Mouse (Mus musculus) kidney, postnatal 14 days (tissue): ENCODE results near the gene Zkscan4.

Experiments
- DNase-seq: peaks from one replicate; pipeline ENCODE4 v3.0.0; 2022; ENCODE audit warnings: mixed read lengths

The Zkscan4 gene

GRCm38 (mm10) chr13:21530136-21530535 is 51.4 kb downstream of the Zkscan4 start:
- no peak for DNase-seq

GRCm38 (mm10) chr13:21530781-21531201 is 52.1 kb downstream of the Zkscan4 start, which contains the start of gene Zkscan8:
Gene Zkscan8, minus strand, starts transcription at chr13:21531120.
- DNase-seq: peak; percentile 92
